Mouse (Mus musculus): ENCODE data around the gene Sgsm1.

DNA sequence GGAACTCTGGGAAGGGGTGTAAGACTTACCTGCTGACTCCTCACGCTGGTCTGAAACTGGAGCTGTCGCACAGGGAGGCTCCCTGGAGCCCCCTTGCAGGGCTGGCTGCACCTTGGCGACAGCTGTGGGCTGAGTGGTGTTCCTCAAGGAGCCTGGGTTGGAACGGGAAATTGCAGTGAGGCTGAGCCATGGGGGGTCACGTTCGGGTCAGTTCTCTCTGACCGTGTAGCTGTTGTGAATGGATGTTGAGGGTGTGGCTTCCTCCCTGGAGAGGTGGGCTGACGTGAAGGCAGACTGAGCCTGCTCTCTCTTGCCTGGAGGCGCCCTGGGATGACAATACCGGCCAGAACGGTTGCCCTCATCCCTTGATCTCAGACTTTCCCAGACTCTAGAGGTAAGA lies 48.2 kb upstream of the Sgsm1 start:
- TF ChIP-seq CTCF (conservative IDR thresholded peaks at IDR 0.05; ENCODE audit: insufficient read depth, insufficient read length, low read depth, low read length), result no peak
- no peak for TF ChIP-seq POLR2A (IDR thresholded peaks at IDR 0.05; ENCODE audit: low read depth, low read length)
